Mouse (Mus musculus) thymus, adult 2 months (tissue): ENCODE results near the gene Ccna1.

ENCODE experiments used
- CTCF ChIP-seq: fragments of 200-500 bp; IDR thresholded peaks from 2 replicates; pipeline ENCODE4 v1.5.1; 2012; ENCODE audit warnings: mild to moderate bottlenecking, control low read depth, low read length, moderate library complexity, borderline replicate concordance; ENCODE audit not compliant: control insufficient read depth, poor library complexity, insufficient read depth; ENCODE audit errors: extremely low read depth
- POLR2A ChIP-seq: fragments of 200-500 bp; IDR thresholded peaks from 2 replicates; pipeline ENCODE4 v1.6.1; 2012; ENCODE audit warnings: mild to moderate bottlenecking, low read length, control low read depth, moderate library complexity; ENCODE audit not compliant: control insufficient read depth, poor library complexity, insufficient read depth; ENCODE audit errors: extremely low read depth

DNA sequence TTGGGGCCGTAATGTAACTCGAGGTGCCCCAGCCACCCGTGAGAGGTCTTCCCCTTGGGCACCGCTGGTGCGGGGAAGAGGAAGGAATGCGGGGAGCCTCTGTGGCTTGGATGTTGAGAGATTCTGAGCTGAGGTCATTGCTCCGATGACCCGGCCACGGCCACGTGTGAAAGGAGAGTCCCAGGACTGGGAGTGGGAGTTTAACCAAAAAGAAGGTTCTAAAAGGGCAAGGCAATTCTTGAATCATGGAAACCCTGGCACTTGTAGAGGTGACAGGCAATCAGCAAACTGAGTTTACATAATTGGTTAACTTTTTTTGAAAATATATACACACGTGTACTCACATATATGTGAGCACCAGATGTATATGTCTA is 433 bp upstream of the Ccna1 start:
- no peak for TF ChIP-seq CTCF
- no peak for TF ChIP-seq POLR2A
